Mouse (Mus musculus) lung, embryonic 16.5 days (tissue): ENCODE data around the gene Lif. TPM values are rescaled to one million over a fixed set of nuclear protein-coding genes. Genes with fewer than 3 reads are reported as not detected.
A peak's percentile ranks its signal among the peaks of the same experiment; 100 is the strongest.

Experiments used
- ATAC-seq: fragments of 200-750 bp; cut with Nextera tagmentation; 2 replicates; pipeline ENCODE4 v1.8.0; 2017; ENCODE audit warnings: low read depth, mild to moderate bottlenecking, moderate library complexity
- H3K27ac ChIP-seq: fragments of 300-500 bp; sonication (generic); 2 replicates; pipeline ENCODE4 v1.5.1; 2014; ENCODE audit warnings: mild to moderate bottlenecking, control low read depth, low read length
- H3K27me3 ChIP-seq: fragments of 300-500 bp; sonication (generic); 2 replicates; pipeline ENCODE4 v1.6.1; 2014; ENCODE audit warnings: low read depth, low read length, mixed read lengths; ENCODE audit not compliant: control insufficient read depth, insufficient read depth
- H3K36me3 ChIP-seq: fragments of 300-500 bp; sonication (generic); 2 replicates; pipeline ENCODE4 v1.6.1; 2014; ENCODE audit warnings: low read length; ENCODE audit not compliant: control insufficient read depth, insufficient read depth
- H3K4me1 ChIP-seq: fragments of 300-500 bp; sonication (generic); replicated peaks from 2 replicates; pipeline ENCODE4 v1.6.1; 2014; ENCODE audit warnings: low read length, mixed read lengths; ENCODE audit not compliant: control insufficient read depth, insufficient read depth
- H3K4me2 ChIP-seq: fragments of 300-500 bp; sonication (generic); 2 replicates; pipeline ENCODE4 v1.6.1; 2014; ENCODE audit warnings: low read depth, low read length, control low read depth
- H3K4me3 ChIP-seq: fragments of 300-500 bp; sonication (generic); 2 replicates; pipeline ENCODE4 v1.5.1; 2014; ENCODE audit warnings: mild to moderate bottlenecking, low read length, control low read depth
- H3K9ac ChIP-seq: fragments of 300-500 bp; sonication (generic); 2 replicates; pipeline ENCODE4 v1.6.1; 2014; ENCODE audit warnings: low read length, control low read depth
- H3K9me3 ChIP-seq: fragments of 300-500 bp; sonication (generic); 2 replicates; pipeline ENCODE4 v1.6.1; 2016; ENCODE audit warnings: low read length; ENCODE audit not compliant: control insufficient read depth
- WGBS: fragments of 180-500 bp; shearing (Covaris S2); extraction: QIAGEN DNeasy Blood & Tissue Kit; methylation state at CpG from one replicate; pipeline ENCODE4 v1.1.7; 2014; 5-methylcytosine and 5-hydroxymethylcytosine counted together
- polyA plus RNA-seq: library from polyadenylated mRNA; unstranded; fragments of >200 nt; fragmentation: Nextera tagmentation; extraction: Ambion mirVana; gene quantifications from 2 replicates; pipeline ENCODE4 v1.2.1, GENCODE M21; 2015

Gene Lif
- 0.44 and 0.68 TPM in 2 replicates for polyA plus RNA-seq

DNA sequence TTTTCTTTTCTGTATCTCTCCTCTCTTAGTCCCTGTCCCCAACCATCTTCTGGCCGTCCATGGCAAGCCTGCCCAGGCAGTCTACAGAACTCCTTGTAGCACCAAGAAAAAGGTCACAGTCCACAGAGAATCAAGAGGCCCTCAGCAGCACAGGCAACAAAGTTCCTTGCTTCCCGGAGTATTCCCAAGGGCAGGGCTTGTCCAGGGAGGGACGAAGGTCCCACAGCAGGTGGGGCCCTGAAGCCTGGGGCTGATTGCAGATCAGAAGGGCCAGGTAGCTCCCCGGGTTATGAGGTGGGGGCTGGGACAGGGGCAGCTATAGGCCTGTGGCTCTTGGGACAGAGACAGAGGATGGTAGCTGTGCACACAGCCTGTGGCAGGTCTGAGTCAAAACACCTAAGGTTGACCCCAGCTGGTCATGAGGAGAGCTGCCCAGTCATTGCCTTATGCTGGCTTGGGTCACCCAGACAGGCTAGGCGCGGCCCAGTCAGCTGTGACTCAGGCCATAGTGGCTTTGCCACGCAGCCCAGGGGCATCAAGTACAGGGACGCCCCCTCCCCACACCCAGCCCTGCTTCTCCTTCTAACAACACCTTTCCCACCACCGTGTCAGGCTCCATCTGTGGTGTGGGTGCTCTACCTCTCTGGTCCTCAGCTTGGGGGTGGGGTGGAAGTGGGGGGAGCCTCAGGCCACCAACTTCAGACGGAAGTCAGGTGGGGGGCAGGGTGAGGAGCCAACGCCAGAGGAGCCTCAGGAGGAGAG lies at the start of gene Lif:
TSS of gene Lif (plus strand) at position 712 of the 762 bp plus-strand sequence.
- no peak for ATAC-seq
- no peaks in the 10 kb centered on the region for H3K36me3 ChIP-seq
- WGBS = 57% methylated on average over 9 of the region's 11 CpGs
- no peak within 1 kb of the TSS for H3K9ac ChIP-seq
- peaks cover 21% of the 10 kb centered on the region for H3K4me1 ChIP-seq
- H3K4me3 ChIP-seq = no peak within 1 kb of the TSS
- H3K4me2 ChIP-seq = no peak within 1 kb of the TSS
- no peaks in the 10 kb centered on the region for H3K27me3 ChIP-seq
- H3K9me3 ChIP-seq = no peaks in the 10 kb centered on the region
- H3K27ac ChIP-seq = no peak within 1 kb of the TSS

- H3K9me3 ChIP-seq = no peaks in the 10 kb centered on the region
- no peak overlapping the region for H3K27ac ChIP-seq
- WGBS = 87% methylated on average over 9 of the region's 9 CpGs
- H3K9ac ChIP-seq = no peak overlapping the region
- ATAC-seq = no peak
- H3K4me1 ChIP-seq = peaks cover 11% of the 10 kb centered on the region; the same call in 1 of the 2 replicates
- no peak overlapping the region for H3K4me2 ChIP-seq
- no peaks in the 10 kb centered on the region for H3K27me3 ChIP-seq
- H3K4me3 ChIP-seq = no peak overlapping the region
- peaks cover 11% of the 10 kb centered on the region; the same call in 1 of the 2 replicates for H3K36me3 ChIP-seq
Observed at GRCm38 (mm10) chr11:4207655-4208054, 49.7 kb upstream of the Lif start.

DNA sequence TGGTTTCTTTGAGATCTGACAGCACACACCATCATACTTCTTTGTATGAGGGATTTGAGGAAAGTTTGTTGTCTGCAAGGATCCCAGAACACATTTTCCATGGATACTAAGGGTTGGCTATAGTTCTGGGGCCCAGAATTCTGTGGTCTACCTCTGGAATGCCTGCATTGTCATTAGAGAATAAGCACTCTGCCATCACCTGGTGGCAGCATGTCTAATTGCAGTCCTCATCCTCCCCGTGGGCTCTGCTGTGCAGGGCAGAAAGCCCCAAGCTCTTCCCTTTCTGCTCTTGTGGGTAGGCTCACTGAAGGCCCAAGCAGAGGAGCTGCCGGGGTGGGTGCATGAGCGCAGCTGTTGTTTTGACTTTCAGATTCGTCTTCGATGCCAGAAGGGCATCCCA lies 47.8 kb upstream of the Lif start:
- H3K4me2 ChIP-seq = no peak overlapping the region
- H3K4me1 ChIP-seq = 0 out of 2 replicates have a peak, but pooled peaks cover 2% of the 10 kb centered on the region
- H3K27me3 ChIP-seq = no peaks in the 10 kb centered on the region
- no peak overlapping the region for H3K27ac ChIP-seq
- peaks cover 13% of the 10 kb centered on the region; the same call in 1 of the 2 replicates for H3K36me3 ChIP-seq
- no peak for ATAC-seq
- H3K9ac ChIP-seq = no peak overlapping the region
- WGBS = 76% methylated on average over 5 of the region's 5 CpGs
- H3K4me3 ChIP-seq = no peak overlapping the region
- no peaks in the 10 kb centered on the region for H3K9me3 ChIP-seq

GRCm38 (mm10) chr11:4210786-4211185 lies 46.6 kb upstream of the Lif start:
- H3K4me3 ChIP-seq = no peak overlapping the region
- H3K9me3 ChIP-seq = no peaks in the 10 kb centered on the region
- no peaks in the 10 kb centered on the region for H3K4me1 ChIP-seq
- no peaks in the 10 kb centered on the region for H3K27me3 ChIP-seq
- WGBS = 30% methylated on average over 1 of the region's 1 CpGs
- H3K9ac ChIP-seq = no peak overlapping the region
- ATAC-seq = no peak
- H3K27ac ChIP-seq = no peak overlapping the region
- no peak overlapping the region for H3K4me2 ChIP-seq
- H3K36me3 ChIP-seq = peaks cover 13% of the 10 kb centered on the region; the same call in 1 of the 2 replicates

- no peak for ATAC-seq
- H3K4me3 ChIP-seq = no peak overlapping the region
- H3K4me1 ChIP-seq = no peaks in the 10 kb centered on the region; the same call in none of the 2 replicates
- H3K9me3 ChIP-seq = no peaks in the 10 kb centered on the region
- H3K9ac ChIP-seq = no peak overlapping the region
- peaks cover 8% of the 10 kb centered on the region; the same call in 1 of the 2 replicates for H3K36me3 ChIP-seq
- no peaks in the 10 kb centered on the region for H3K27me3 ChIP-seq
- 90% methylated on average over 10 of the region's 10 CpGs for WGBS
- H3K4me2 ChIP-seq = no peak overlapping the region
- H3K27ac ChIP-seq = no peak overlapping the region
Observed at GRCm38 (mm10) chr11:4213107-4213506, 44.2 kb upstream of the Lif start.

DNA sequence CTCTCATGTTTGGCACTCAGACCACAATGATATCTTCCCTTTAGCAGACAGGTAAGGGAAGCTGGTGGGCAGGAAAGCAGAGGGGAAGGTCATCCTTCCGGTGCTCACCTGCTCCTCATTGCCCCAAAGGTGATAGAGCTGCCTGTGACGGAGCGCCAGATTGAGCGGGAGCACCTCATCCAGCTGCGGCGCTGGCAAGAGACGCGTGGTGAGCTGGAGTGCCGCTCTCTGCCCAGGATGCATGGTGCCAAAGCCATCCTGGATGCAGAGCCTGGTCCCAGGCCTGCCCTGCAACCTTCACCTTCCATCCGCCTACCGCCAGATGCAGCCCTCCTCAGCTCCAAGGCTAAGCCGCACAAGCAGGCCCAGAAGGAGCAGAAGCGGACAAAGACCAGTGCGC lies 42.8 kb upstream of the Lif start:
- H3K4me2 ChIP-seq = no peak overlapping the region
- H3K9ac ChIP-seq = no peak overlapping the region
- H3K27ac ChIP-seq = no peak overlapping the region
- peaks cover 8% of the 10 kb centered on the region for H3K4me1 ChIP-seq
- no peak for ATAC-seq
- no peaks in the 10 kb centered on the region for H3K27me3 ChIP-seq
- WGBS = 92% methylated on average over 14 of the region's 14 CpGs
- peaks cover 5% of the 10 kb centered on the region; the same call in 1 of the 2 replicates for H3K36me3 ChIP-seq
- no peak overlapping the region for H3K4me3 ChIP-seq
- H3K9me3 ChIP-seq = no peaks in the 10 kb centered on the region

DNA sequence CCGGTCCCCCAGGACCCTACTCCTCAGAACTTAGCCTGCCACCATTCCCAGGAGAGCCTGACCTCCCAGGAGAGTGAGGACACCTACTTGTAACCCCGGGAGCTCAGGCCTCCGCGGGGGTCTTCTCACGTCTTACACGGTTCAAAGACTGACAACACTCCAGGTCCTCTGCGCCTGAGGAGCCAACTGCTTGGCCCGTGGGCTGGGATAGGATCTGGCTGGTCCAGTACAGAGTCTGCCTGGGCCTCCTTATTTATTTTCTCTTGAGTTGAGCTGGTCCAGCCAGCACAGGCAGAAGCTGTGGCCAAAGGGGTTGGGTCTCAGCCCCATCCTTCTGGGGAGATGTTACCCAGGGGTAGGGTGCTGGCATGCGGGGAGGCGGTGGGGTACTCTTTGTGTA lies 42.3 kb upstream of the Lif start:
- Histone ChIP-seq H3K36me3 (peaks cover 5% of the 10 kb centered on the region; the same call in 1 of the 2 replicates), H3K27ac (no peak overlapping the region), H3K4me2 (no peak overlapping the region), H3K9me3 (no peaks in the 10 kb centered on the region), H3K4me3 (no peak overlapping the region), H3K9ac (no peak overlapping the region), H3K4me1 (peaks cover 8% of the 10 kb centered on the region), H3K27me3 (no peaks in the 10 kb centered on the region)
- 76% methylated on average over 10 of the region's 10 CpGs for WGBS
- no peak for ATAC-seq

GRCm38 (mm10) chr11:4216248-4217000 lies 40.9 kb upstream of the Lif start:
- Histone ChIP-seq H3K27ac (peak overlapping the region; percentile 68), H3K9me3 (no peaks in the 10 kb centered on the region), H3K36me3 (peaks cover 4% of the 10 kb centered on the region; the same call in 1 of the 2 replicates), H3K9ac (no peak overlapping the region), H3K4me3 (no peak overlapping the region), H3K4me1 (peaks cover 8% of the 10 kb centered on the region), H3K27me3 (no peaks in the 10 kb centered on the region), H3K4me2 (no peak overlapping the region)
- WGBS = 73% methylated on average over 9 of the region's 9 CpGs
- peak; percentile 30; the same call in 1 of the 2 replicates for ATAC-seq
